Mouse (Mus musculus): ENCODE measurements around the gene Atp1a4. TPM values are rescaled to one million over a fixed set of nuclear protein-coding genes. Genes with fewer than 3 reads are reported as not detected.

Gene Atp1a4
- polyA plus RNA-seq, 1 experiment, result not detected

DNA sequence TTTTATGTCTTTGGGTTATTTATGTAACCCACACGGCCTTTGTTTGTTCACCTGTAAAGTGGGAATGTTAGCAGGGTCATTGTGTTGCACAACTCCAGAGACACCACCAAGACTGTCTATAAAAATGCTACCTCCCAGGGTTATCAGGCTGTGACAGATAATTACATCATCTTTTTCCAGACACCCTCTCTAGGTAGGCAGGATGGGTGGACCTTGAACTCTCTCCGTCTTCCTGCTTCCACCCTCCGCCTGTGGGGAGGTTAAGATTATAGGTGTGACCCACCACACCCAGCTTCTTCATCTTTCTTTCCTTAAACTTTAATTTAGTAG is 31.4 kb upstream of the Atp1a4 start:
- no peak for TF ChIP-seq POLR2A (IDR thresholded peaks at IDR 0.05; ENCODE audit: borderline replicate concordance, control insufficient read depth, low read depth, low read length)
- no peak for TF ChIP-seq CTCF (IDR thresholded peaks at IDR 0.05; ENCODE audit: control insufficient read depth, insufficient read depth, low read length)
- 71% methylated on average over 3 of the region's 3 CpGs for WGBS
- no peaks in the 10 kb centered on the region for H3K4me1 ChIP-seq (ENCODE audit: control insufficient read depth, insufficient read depth, low read length)

DNA sequence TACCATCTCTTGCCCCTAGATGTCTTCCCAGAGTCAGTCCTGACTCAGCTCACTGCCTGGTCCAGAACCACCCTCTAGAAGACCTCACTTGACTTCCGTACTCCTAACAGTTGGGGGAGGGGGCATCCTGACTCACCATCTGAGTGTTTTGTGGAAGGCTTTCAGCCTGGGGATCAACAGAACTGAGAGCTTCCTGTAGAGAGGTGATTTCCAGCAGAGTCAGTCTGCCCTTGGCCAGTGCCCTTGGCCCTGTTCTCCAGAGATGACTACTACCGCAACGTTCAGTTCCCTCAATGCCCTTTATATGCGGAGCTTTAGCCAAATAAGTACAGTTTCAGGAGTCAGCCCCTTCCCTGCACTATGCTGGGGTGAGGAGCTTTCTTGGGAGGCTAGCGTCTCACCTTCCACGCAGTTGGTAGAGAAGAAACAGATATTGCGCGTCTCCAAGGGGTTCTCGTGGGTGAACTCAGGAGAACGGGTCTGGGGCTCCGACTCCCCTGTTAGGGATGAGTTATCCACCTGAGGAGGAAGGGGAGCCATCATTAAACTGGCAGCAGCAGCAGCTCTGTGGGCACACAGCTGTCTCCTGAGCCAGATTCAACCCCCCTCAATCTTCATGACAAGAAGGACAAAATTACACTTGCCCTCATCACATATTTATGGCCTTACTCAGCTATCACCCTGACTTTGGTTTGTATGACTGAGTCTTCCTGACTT is 30.8 kb upstream of the Atp1a4 start:
- no peak for TF ChIP-seq CTCF (IDR thresholded peaks at IDR 0.05; ENCODE audit: control insufficient read depth, insufficient read depth, low read length)
- no peak for TF ChIP-seq POLR2A (IDR thresholded peaks at IDR 0.05; ENCODE audit: borderline replicate concordance, control insufficient read depth, low read depth, low read length)
- Histone ChIP-seq H3K27ac (ENCODE audit: control insufficient read depth, insufficient read depth, low read depth, low read length, poor library complexity) (no peak overlapping the region), H3K4me1 (ENCODE audit: control insufficient read depth, insufficient read depth, low read length) (no peaks in the 10 kb centered on the region), H3K4me3 (replicated peaks; ENCODE audit: control insufficient read depth, low read depth, low read length) (no peak overlapping the region)
- WGBS, result 86% methylated on average over 11 of the region's 11 CpGs

More for the DNA sequence above, 31.4 kb upstream of the Atp1a4 start:
- Histone ChIP-seq H3K27ac (ENCODE audit: control insufficient read depth, insufficient read depth, low read depth, low read length, poor library complexity) (no peak overlapping the region), H3K4me3 (replicated peaks; ENCODE audit: control insufficient read depth, low read depth, low read length) (no peak overlapping the region)

DNA sequence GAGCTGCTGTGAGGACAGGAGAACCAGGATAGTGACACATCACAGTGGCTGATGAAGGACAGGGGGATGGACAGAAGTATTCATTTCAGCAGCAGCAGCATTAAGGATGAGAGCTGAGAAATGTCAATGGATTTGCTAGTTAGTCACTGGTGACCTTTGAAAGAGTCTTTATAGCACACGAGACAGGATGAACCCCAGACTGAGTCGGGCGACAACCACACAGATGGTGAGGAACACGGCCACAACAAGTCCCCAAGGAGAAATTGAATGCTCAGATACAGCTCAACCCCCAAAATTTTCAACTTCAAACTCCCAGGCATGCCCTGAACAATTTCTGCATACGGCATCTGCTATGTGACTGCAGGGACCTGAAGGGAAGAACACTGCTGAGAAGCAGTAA is 28.5 kb upstream of the Atp1a4 start:
- Histone ChIP-seq H3K4me3 (replicated peaks; ENCODE audit: control insufficient read depth, low read depth, low read length) (no peak overlapping the region), H3K27ac (ENCODE audit: control insufficient read depth, insufficient read depth, low read depth, low read length, poor library complexity) (no peak overlapping the region), H3K4me1 (ENCODE audit: control insufficient read depth, insufficient read depth, low read length) (no peaks in the 10 kb centered on the region)
- TF ChIP-seq CTCF (IDR thresholded peaks at IDR 0.05; ENCODE audit: control insufficient read depth, insufficient read depth, low read length) (no peak), POLR2A (IDR thresholded peaks at IDR 0.05; ENCODE audit: borderline replicate concordance, control insufficient read depth, low read depth, low read length) (no peak)
- 78% methylated on average over 5 of the region's 5 CpGs for WGBS

DNA sequence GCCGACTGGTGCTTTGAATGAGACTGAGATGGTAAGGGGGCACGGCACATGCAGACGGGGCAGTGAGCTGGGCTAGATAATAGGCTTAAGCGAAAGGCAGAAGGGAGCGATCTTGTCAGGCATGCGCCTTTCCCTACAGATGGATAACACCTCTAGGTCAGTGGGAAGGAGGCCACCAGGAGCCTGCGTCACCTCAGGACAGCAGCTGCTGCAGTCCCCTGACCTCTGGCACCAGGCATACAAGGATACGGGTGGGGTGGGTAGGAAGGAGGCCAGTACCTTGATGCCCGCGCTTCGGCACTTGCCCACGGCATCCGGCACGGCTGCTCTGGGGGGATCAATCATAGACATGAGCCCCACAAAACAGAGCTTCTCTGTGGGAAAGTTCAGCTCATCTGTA is 26.0 kb upstream of the Atp1a4 start:
- TF ChIP-seq CTCF (IDR thresholded peaks at IDR 0.05; ENCODE audit: control insufficient read depth, insufficient read depth, low read length) (no peak), POLR2A (IDR thresholded peaks at IDR 0.05; ENCODE audit: borderline replicate concordance, control insufficient read depth, low read depth, low read length) (no peak)
- WGBS, result 94% methylated on average over 14 of the region's 14 CpGs
- no peak overlapping the region for H3K4me3 ChIP-seq (replicated peaks; ENCODE audit: control insufficient read depth, low read depth, low read length)
- no peaks in the 10 kb centered on the region for H3K4me1 ChIP-seq (ENCODE audit: control insufficient read depth, insufficient read depth, low read length)
- no peak overlapping the region for H3K27ac ChIP-seq (ENCODE audit: control insufficient read depth, insufficient read depth, low read depth, low read length, poor library complexity)

DNA sequence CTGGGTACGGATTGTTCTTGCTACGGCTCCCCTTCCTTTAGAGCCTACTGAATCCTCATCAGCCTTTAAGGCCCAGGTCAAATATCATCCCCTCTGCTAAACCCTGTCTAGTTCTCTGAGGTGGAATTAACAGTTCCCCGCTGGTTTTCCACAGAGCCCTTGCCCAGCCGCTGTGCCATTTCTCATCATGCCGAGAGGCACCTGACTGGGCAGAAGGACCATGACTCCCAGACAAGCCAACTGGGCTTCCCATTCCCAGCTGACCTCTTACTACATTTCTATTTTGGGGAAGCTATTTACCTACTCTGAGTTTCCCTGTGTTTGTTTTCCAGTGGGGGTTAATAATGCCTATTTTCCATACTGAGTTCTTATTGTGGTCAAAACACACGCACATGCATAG is 24.9 kb upstream of the Atp1a4 start:
- Histone ChIP-seq H3K4me1 (ENCODE audit: control insufficient read depth, insufficient read depth, low read length) (no peaks in the 10 kb centered on the region), H3K4me3 (replicated peaks; ENCODE audit: control insufficient read depth, low read depth, low read length) (no peak overlapping the region), H3K27ac (ENCODE audit: control insufficient read depth, insufficient read depth, low read depth, low read length, poor library complexity) (no peak overlapping the region)
- TF ChIP-seq POLR2A (IDR thresholded peaks at IDR 0.05; ENCODE audit: borderline replicate concordance, control insufficient read depth, low read depth, low read length), result no peak
- TF ChIP-seq CTCF (IDR thresholded peaks at IDR 0.05; ENCODE audit: control insufficient read depth, insufficient read depth, low read length), result no peak
- WGBS, result 85% methylated on average over 6 of the region's 6 CpGs

DNA sequence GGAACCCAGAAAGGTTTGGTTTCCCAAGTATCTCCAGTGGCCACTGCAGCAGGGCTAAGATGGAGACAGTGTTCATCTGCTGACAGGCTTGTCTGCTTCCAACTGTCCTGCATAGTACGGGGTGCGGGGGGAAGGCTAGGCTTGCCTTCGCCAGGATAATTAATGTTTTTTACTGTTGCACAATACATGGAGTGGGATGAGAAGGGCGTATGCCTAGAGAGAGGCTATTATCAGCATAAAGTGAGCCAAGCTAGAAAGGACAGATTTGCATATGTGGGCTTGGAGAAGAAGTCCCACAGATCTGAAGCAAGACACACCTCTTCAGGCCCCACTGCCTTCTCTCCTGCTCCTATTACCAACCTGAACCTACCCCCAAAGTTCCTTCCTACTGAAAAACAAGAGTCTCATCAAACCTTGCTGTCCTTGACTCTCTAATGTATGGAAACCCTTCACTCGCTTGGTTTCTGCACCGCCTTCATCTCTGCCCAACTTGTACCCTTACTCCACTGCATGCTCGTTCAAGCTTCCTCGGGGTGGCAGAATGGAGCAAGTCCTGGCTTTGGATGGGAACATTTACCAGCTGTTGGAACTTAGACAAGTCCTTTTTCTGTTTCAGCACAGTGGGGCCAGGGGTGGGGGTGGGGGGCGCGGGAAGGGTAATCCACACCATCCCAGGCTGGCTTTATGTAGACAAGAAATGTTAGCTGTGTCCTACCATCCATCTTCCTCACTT is 23.5 kb upstream of the Atp1a4 start:
- Histone ChIP-seq H3K4me1 (ENCODE audit: control insufficient read depth, insufficient read depth, low read length) (no peaks in the 10 kb centered on the region; the same call in 1 of the 2 replicates), H3K4me3 (replicated peaks; ENCODE audit: control insufficient read depth, low read depth, low read length) (no peak overlapping the region), H3K27ac (ENCODE audit: control insufficient read depth, insufficient read depth, low read depth, low read length, poor library complexity) (no peak overlapping the region)
- TF ChIP-seq CTCF (IDR thresholded peaks at IDR 0.05; ENCODE audit: control insufficient read depth, insufficient read depth, low read length) (no peak), POLR2A (IDR thresholded peaks at IDR 0.05; ENCODE audit: borderline replicate concordance, control insufficient read depth, low read depth, low read length) (no peak)
- 78% methylated on average over 10 of the region's 10 CpGs for WGBS

GRCm38 (mm10) chr1:172279768-172280509 is 21.7 kb upstream of the Atp1a4 start:
- Histone ChIP-seq H3K4me1 (ENCODE audit: control insufficient read depth, insufficient read depth, low read length) (no peaks in the 10 kb centered on the region; the same call in 1 of the 2 replicates), H3K4me3 (replicated peaks; ENCODE audit: control insufficient read depth, low read depth, low read length) (no peak overlapping the region), H3K27ac (ENCODE audit: control insufficient read depth, insufficient read depth, low read depth, low read length, poor library complexity) (no peak overlapping the region)
- TF ChIP-seq POLR2A (IDR thresholded peaks at IDR 0.05; ENCODE audit: borderline replicate concordance, control insufficient read depth, low read depth, low read length) (no peak), CTCF (IDR thresholded peaks at IDR 0.05; ENCODE audit: control insufficient read depth, insufficient read depth, low read length) (no peak)
- WGBS, result 78% methylated on average over 16 of the region's 16 CpGs

DNA sequence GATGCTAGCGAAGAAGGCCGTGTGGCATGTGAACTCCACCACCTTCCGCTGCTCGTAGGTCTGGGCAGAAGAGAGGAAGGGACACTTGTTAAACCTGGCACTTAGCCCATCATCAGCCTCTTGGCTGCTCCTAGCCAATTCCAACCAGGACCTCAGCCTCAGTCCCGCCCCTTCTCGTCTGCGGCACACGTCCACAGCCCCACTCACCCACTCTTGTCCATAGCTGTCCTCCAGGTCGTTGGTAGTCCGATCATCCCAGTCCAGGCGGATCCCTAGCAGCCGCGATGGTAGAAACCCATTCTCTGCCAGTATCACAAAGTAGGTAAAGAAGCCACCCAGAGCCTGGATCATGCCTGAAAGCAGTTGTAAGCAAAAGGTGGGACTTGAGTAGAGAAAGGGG is 20.1 kb upstream of the Atp1a4 start:
- Histone ChIP-seq H3K27ac (ENCODE audit: control insufficient read depth, insufficient read depth, low read depth, low read length, poor library complexity) (no peak overlapping the region), H3K4me3 (replicated peaks; ENCODE audit: control insufficient read depth, low read depth, low read length) (no peak overlapping the region), H3K4me1 (ENCODE audit: control insufficient read depth, insufficient read depth, low read length) (no peaks in the 10 kb centered on the region; the same call in 1 of the 2 replicates)
- no peak for TF ChIP-seq CTCF (IDR thresholded peaks at IDR 0.05; ENCODE audit: control insufficient read depth, insufficient read depth, low read length)
- no peak for TF ChIP-seq POLR2A (IDR thresholded peaks at IDR 0.05; ENCODE audit: borderline replicate concordance, control insufficient read depth, low read depth, low read length)
- 77% methylated on average over 13 of the region's 13 CpGs for WGBS

Data from bone marrow, adult 2 months (tissue).